Mouse (Mus musculus): ENCODE measurements around the gene Thrap3. TPM values are rescaled to one million over a fixed set of nuclear protein-coding genes. Genes with fewer than 3 reads are reported as not detected.
A peak's percentile ranks its signal among the peaks of the same experiment; 100 is the strongest.

Gene Thrap3
- polyA plus RNA-seq, 1 experiment from 2014 or later: 136 TPM

- WGBS: 79% methylated on average over 4 of the region's 4 CpGs
- no peak overlapping the region for H3K27ac ChIP-seq
- DNase-seq (ENCODE audit: low spot score) (no peak), ATAC-seq (replicated peaks; ENCODE audit: low FRiP score, low read depth) (no peak)
- H3K4me2 ChIP-seq (ENCODE audit: low read length): no peak overlapping the region
- H3K9ac ChIP-seq (ENCODE audit: low read depth, low read length): no peak overlapping the region
- no peak for TF ChIP-seq CTCF (IDR thresholded peaks at IDR 0.05; ENCODE audit: low read depth)
- H3K4me3 ChIP-seq (replicated peaks; ENCODE audit: low read depth, low read length): no peak overlapping the region
- H3K4me1 ChIP-seq (replicated peaks; ENCODE audit: insufficient read depth, low read length): peaks cover 32% of the 10 kb centered on the region
- H3K9me3 ChIP-seq (replicated peaks; ENCODE audit: low read length): no peaks in the 10 kb centered on the region
- H3K36me3 ChIP-seq (ENCODE audit: insufficient read depth, low read length): peaks cover 38% of the 10 kb centered on the region
- no peaks in the 10 kb centered on the region for H3K27me3 ChIP-seq (ENCODE audit: insufficient read depth, low read length)
These were observed 67.9 kb downstream of the Thrap3 start for GRCm38 (mm10) chr4:126134639-126135038.

DNA sequence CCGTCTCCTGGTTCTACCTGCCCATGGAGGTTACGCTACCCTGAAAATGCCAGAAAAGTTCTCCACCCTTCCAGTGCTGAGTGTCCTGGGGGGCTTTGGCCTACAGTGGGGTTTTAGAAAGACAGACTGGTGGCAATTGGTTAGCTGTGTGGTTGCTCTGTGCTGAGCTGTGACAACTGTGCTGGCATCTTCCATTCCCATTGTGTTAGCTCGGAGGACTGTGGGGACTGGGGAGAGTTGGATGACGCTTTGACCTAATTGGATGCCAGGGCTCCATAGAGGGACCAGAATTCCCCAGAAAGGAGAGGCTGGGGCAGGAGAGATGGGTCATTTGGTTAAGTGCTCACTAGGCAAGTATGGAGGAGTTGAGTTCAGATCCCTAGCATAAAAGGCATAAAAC, 68.3 kb downstream of the Thrap3 start:
- no peak overlapping the region for H3K9ac ChIP-seq (ENCODE audit: low read depth, low read length)
- no peak overlapping the region for H3K4me3 ChIP-seq (replicated peaks; ENCODE audit: low read depth, low read length)
- no peak overlapping the region for H3K27ac ChIP-seq
- no peak for DNase-seq (ENCODE audit: low spot score)
- H3K4me2 ChIP-seq (ENCODE audit: low read length): no peak overlapping the region
- no peak for TF ChIP-seq CTCF (IDR thresholded peaks at IDR 0.05; ENCODE audit: low read depth)
- H3K36me3 ChIP-seq (ENCODE audit: insufficient read depth, low read length): peaks cover 37% of the 10 kb centered on the region
- H3K4me1 ChIP-seq (replicated peaks; ENCODE audit: insufficient read depth, low read length): peaks cover 34% of the 10 kb centered on the region
- H3K9me3 ChIP-seq (replicated peaks; ENCODE audit: low read length): no peaks in the 10 kb centered on the region
- WGBS: 93% methylated on average over 4 of the region's 4 CpGs
- H3K27me3 ChIP-seq (ENCODE audit: insufficient read depth, low read length): no peaks in the 10 kb centered on the region
- no peak for ATAC-seq (replicated peaks; ENCODE audit: low FRiP score, low read depth)

DNA sequence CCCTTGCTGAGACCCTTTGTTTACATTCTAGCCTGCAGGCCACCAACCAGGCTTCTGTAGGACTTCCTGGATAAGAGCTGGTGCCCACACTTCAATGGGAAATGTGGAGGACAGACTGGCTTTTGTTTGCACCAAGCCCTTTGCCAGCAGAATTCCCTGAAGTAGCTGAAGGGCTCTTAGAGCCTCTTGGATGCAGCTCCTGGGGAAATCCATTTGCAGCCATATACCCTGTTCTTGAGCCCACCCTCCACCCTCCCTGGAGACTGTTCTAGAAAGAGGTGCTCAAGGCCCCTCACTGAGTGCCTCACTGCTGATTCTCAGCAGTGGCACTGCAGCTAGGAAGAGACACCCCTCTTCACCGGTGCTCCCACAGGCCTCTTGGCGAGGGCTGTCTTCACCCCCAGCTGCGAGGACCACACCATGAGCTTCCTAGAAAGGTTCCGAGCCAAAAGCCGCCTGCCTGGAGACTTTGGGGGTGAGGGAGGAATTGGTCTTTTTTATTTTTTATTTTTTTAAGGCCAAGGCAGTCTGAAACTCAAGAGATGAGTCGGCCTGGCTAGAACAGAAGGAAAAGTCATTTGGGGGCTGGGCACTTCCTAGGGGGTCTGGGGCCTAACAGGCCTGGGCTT, 69.8 kb downstream of the Thrap3 start:
- Histone ChIP-seq H3K9me3 (replicated peaks; ENCODE audit: low read length) (no peaks in the 10 kb centered on the region), H3K27ac (peak overlapping the region; percentile 87), H3K9ac (ENCODE audit: low read depth, low read length) (no peak overlapping the region), H3K27me3 (ENCODE audit: insufficient read depth, low read length) (no peaks in the 10 kb centered on the region), H3K4me2 (ENCODE audit: low read length) (no peak overlapping the region), H3K4me3 (replicated peaks; ENCODE audit: low read depth, low read length) (no peak overlapping the region), H3K36me3 (ENCODE audit: insufficient read depth, low read length) (peaks cover 40% of the 10 kb centered on the region), H3K4me1 (replicated peaks; ENCODE audit: insufficient read depth, low read length) (peaks cover 34% of the 10 kb centered on the region)
- DNase-seq (ENCODE audit: low spot score) (no peak), ATAC-seq (replicated peaks; ENCODE audit: low FRiP score, low read depth) (no peak)
- 52% methylated on average over 6 of the region's 6 CpGs for WGBS
- TF ChIP-seq CTCF (IDR thresholded peaks at IDR 0.05; ENCODE audit: low read depth): no peak

DNA sequence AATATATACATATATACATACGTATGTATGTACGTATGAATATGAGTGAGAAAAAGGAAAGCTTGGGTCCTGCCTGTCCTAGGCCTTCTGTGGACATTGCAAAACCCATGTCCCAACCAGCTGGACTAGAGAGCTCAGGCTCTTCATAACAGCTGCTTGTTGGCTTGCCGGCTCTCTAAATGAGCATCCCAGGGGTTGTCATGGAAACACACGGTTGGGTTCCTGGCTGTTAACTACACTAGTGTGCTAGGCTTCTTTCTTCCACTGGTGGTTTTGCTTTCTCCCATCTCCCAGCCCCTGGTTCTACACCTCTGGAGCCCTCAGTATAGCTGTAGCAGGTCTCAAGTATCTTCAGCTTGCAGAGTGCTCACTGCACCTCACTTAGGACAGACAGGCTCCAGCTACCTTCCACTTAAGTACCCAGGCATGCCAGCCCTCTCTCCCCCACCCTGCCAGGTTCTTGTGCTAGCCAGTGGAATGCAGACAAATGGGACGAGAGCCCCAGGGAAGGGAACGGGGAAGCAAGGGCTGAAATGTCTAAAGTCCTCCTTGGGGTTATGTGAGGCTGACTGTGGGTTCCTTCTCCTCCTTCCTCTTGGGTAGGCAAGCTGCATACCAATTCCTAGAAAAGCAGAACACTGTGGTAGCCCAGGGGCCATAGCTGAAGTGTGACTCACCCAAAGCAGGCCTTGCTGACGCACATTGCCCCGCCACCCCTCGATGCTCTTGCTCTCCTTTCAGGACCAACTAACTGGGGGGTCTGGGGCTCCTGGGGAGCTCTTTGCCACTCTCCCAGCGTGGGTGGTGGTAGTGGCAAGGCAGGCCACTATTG, 71.1 kb downstream of the Thrap3 start:
- no peak overlapping the region for H3K9ac ChIP-seq (ENCODE audit: low read depth, low read length)
- ATAC-seq (replicated peaks; ENCODE audit: low FRiP score, low read depth): peak; percentile 64
- H3K4me1 ChIP-seq (replicated peaks; ENCODE audit: insufficient read depth, low read length): peaks cover 34% of the 10 kb centered on the region
- peaks cover 33% of the 10 kb centered on the region for H3K36me3 ChIP-seq (ENCODE audit: insufficient read depth, low read length)
- WGBS: 44% methylated on average over 10 of the region's 10 CpGs
- H3K27ac ChIP-seq: peak overlapping the region; percentile 87
- no peaks in the 10 kb centered on the region for H3K9me3 ChIP-seq (replicated peaks; ENCODE audit: low read length)
- TF ChIP-seq CTCF (IDR thresholded peaks at IDR 0.05; ENCODE audit: low read depth): no peak
- H3K27me3 ChIP-seq (ENCODE audit: insufficient read depth, low read length): no peaks in the 10 kb centered on the region
- no peak overlapping the region for H3K4me2 ChIP-seq (ENCODE audit: low read length)
- DNase-seq (ENCODE audit: low spot score): peak; percentile 74
- H3K4me3 ChIP-seq (replicated peaks; ENCODE audit: low read depth, low read length): no peak overlapping the region

DNA sequence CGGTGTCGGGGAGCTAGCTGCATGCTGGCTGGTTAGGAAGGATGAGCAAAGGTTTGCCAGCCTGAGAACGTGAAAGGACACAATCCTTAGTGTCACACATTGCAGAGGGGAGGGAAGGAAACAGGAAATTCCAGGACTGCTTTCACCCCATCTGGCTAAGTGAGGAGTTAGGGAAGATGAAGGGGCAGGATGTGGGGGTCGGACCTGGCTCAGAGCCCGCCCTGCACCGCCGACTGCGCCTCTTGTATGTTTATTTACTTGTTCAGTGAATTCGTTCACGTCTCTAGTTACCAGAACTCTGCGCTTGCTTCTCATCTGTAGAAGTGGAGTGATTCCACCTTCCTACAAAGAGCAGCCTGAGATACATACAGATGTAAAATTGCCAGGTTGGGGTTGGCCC, 72.1 kb downstream of the Thrap3 start:
- Histone ChIP-seq H3K4me2 (ENCODE audit: low read length) (no peak overlapping the region), H3K4me3 (replicated peaks; ENCODE audit: low read depth, low read length) (no peak overlapping the region), H3K27ac (peak overlapping the region; percentile 87), H3K36me3 (ENCODE audit: insufficient read depth, low read length) (peaks cover 36% of the 10 kb centered on the region), H3K9ac (ENCODE audit: low read depth, low read length) (no peak overlapping the region), H3K4me1 (replicated peaks; ENCODE audit: insufficient read depth, low read length) (peaks cover 34% of the 10 kb centered on the region), H3K27me3 (ENCODE audit: insufficient read depth, low read length) (no peaks in the 10 kb centered on the region), H3K9me3 (replicated peaks; ENCODE audit: low read length) (no peaks in the 10 kb centered on the region)
- DNase-seq (ENCODE audit: low spot score) (peak; percentile 85), ATAC-seq (replicated peaks; ENCODE audit: low FRiP score, low read depth) (no peak)
- no peak for TF ChIP-seq CTCF (IDR thresholded peaks at IDR 0.05; ENCODE audit: low read depth)
- 17% methylated on average over 11 of the region's 11 CpGs for WGBS

DNA sequence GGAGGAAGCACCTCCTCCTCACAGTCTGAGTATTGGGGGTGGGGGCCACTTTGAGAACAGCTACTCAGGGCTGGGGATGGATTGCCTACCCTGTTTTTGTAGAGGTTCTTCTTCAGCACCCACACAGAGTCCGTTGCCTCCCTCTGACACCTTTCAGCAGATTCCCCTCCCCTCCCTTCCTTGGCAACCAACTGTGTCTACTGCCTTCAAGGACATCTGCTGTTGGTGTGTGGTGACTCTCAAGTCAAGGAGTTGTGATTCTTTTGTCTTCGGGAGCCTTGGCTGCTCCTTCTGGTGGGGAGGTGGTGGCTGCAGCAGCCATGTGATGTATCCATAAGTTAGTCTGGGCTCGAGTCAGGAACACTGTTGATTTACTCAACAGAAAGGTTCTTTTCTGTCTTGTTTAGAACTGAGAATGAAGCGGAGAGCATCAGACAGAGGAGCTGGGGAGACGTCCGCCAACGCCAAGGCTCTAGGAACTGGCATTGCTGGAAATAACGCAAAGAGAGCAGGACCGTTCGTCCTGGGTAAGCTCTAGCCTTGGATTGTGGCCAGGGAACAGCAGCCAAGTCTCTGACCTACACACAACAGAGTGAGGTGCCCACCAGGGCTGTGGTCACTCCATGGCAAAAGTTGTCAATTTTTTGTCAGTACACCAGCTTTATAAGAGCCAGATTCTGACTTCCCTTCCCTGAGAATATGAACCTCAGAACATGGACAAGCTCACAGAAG, 79.1 kb downstream of the Thrap3 start:
- TF ChIP-seq CTCF (IDR thresholded peaks at IDR 0.05; ENCODE audit: low read depth): no peak
- Histone ChIP-seq H3K27me3 (ENCODE audit: insufficient read depth, low read length) (no peaks in the 10 kb centered on the region), H3K9ac (ENCODE audit: low read depth, low read length) (no peak overlapping the region), H3K4me1 (replicated peaks; ENCODE audit: insufficient read depth, low read length) (no peaks in the 10 kb centered on the region; the same call in 1 of the 2 replicates), H3K27ac (no peak overlapping the region), H3K4me2 (ENCODE audit: low read length) (no peak overlapping the region), H3K4me3 (replicated peaks; ENCODE audit: low read depth, low read length) (no peak overlapping the region), H3K36me3 (ENCODE audit: insufficient read depth, low read length) (peaks cover 29% of the 10 kb centered on the region), H3K9me3 (replicated peaks; ENCODE audit: low read length) (no peaks in the 10 kb centered on the region)
- WGBS: 86% methylated on average over 10 of the region's 10 CpGs
- DNase-seq (ENCODE audit: low spot score): no peak
- no peak for ATAC-seq (replicated peaks; ENCODE audit: low FRiP score, low read depth)
